Mouse (Mus musculus) kidney, embryonic 15.5 days (tissue): Measurements from ENCODE around the gene Rras2. TPM values are rescaled to one million over a fixed set of nuclear protein-coding genes. Genes with fewer than 3 reads are reported as not detected.

Experiments
- ATAC-seq: fragments of 200-750 bp; cut with Nextera tagmentation; replicated peaks from 2 replicates; pipeline ENCODE4 v1.8.0; 2017; ENCODE audit warnings: moderate TSS enrichment; ENCODE audit not compliant: low FRiP score
- H3K27ac ChIP-seq: fragments of 300-500 bp; sonication (generic); 2 replicates; pipeline ENCODE4 v1.5.1; 2015; ENCODE audit warnings: mild to moderate bottlenecking, inconsistent platforms
- H3K27me3 ChIP-seq: fragments of 300-500 bp; sonication (generic); 2 replicates; pipeline ENCODE4 v1.6.1; 2015; ENCODE audit warnings: inconsistent platforms
- H3K36me3 ChIP-seq: fragments of 300-500 bp; sonication (generic); 2 replicates; pipeline ENCODE4 v1.6.1; 2015; ENCODE audit warnings: inconsistent platforms
- H3K4me1 ChIP-seq: fragments of 300-500 bp; sonication (generic); 2 replicates; pipeline ENCODE4 v1.6.1; 2015; ENCODE audit warnings: inconsistent platforms
- H3K4me2 ChIP-seq: fragments of 300-500 bp; sonication (generic); 2 replicates; pipeline ENCODE4 v1.6.1; 2015; ENCODE audit warnings: moderate library complexity, mild to moderate bottlenecking, inconsistent platforms
- H3K4me3 ChIP-seq: fragments of 300-500 bp; sonication (generic); replicated peaks from 2 replicates; pipeline ENCODE4 v1.5.1; 2015; ENCODE audit warnings: mild to moderate bottlenecking, inconsistent platforms
- H3K9ac ChIP-seq: fragments of 300-500 bp; sonication (generic); 2 replicates; pipeline ENCODE4 v1.6.1; 2015; ENCODE audit warnings: mild to moderate bottlenecking, inconsistent platforms
- H3K9me3 ChIP-seq: fragments of 300-500 bp; sonication (generic); replicated peaks from 2 replicates; pipeline ENCODE4 v1.6.1; 2016; ENCODE audit warnings: inconsistent platforms
- WGBS: fragments of 180-500 bp; shearing (Covaris S2); methylation state at CpG from one replicate; pipeline ENCODE4 v1.1.7; 2015; ENCODE audit warnings: mixed read lengths; 5-methylcytosine and 5-hydroxymethylcytosine counted together
- polyA plus RNA-seq: library from polyadenylated mRNA; unstranded; fragments of >200 nt; fragmentation: Nextera tagmentation; extraction: Ambion mirVana; gene quantifications from 2 replicates; pipeline ENCODE4 v1.2.1, GENCODE M21; 2015

Gene Rras2
- polyA plus RNA-seq, 1 experiment from 2014 or later, result 36.0 TPM

- Histone ChIP-seq H3K36me3 (no peaks in the 10 kb centered on the region), H3K27me3 (no peaks in the 10 kb centered on the region), H3K4me2 (no peak overlapping the region), H3K9me3 (no peaks in the 10 kb centered on the region), H3K4me3 (no peak overlapping the region), H3K4me1 (peaks cover 46% of the 10 kb centered on the region), H3K27ac (no peak overlapping the region), H3K9ac (no peak overlapping the region)
- WGBS, result 62% methylated on average over 3 of the region's 3 CpGs
- no peak for ATAC-seq
Observed at GRCm38 (mm10) chr7:114083760-114084159, 33.8 kb downstream of the Rras2 start.

- Histone ChIP-seq H3K4me3 (no peak overlapping the region), H3K9ac (no peak overlapping the region), H3K4me1 (peaks cover 40% of the 10 kb centered on the region), H3K27me3 (no peaks in the 10 kb centered on the region), H3K36me3 (no peaks in the 10 kb centered on the region), H3K9me3 (no peaks in the 10 kb centered on the region), H3K4me2 (no peak overlapping the region), H3K27ac (no peak overlapping the region)
- no peak; the same call in 1 of the 2 replicates for ATAC-seq
- 78% methylated on average over 2 of the region's 2 CpGs for WGBS
Observed at GRCm38 (mm10) chr7:114083088-114083487, 34.5 kb downstream of the Rras2 start.

- Histone ChIP-seq H3K27me3 (no peaks in the 10 kb centered on the region), H3K9ac (no peak overlapping the region), H3K4me2 (no peak overlapping the region), H3K27ac (no peak overlapping the region), H3K9me3 (no peaks in the 10 kb centered on the region), H3K4me1 (peaks cover 27% of the 10 kb centered on the region), H3K4me3 (no peak overlapping the region), H3K36me3 (no peaks in the 10 kb centered on the region)
- no peak for ATAC-seq
- WGBS, result 72% methylated on average over 21 of the region's 21 CpGs
Observed at GRCm38 (mm10) chr7:114081633-114082420, 35.8 kb downstream of the Rras2 start.

- H3K9me3 ChIP-seq, result no peaks in the 10 kb centered on the region
- H3K4me1 ChIP-seq, result peaks cover 13% of the 10 kb centered on the region
- no peak overlapping the region for H3K27ac ChIP-seq
- no peak overlapping the region for H3K9ac ChIP-seq
- H3K4me3 ChIP-seq, result no peak overlapping the region
- no peaks in the 10 kb centered on the region for H3K27me3 ChIP-seq
- 92% methylated on average over 5 of the region's 5 CpGs for WGBS
- no peak for ATAC-seq
- H3K4me2 ChIP-seq, result no peak overlapping the region
- H3K36me3 ChIP-seq, result no peaks in the 10 kb centered on the region
Observed at GRCm38 (mm10) chr7:114080250-114080649, 37.3 kb downstream of the Rras2 start.

- Histone ChIP-seq H3K9ac (no peak overlapping the region), H3K4me1 (peaks cover 9% of the 10 kb centered on the region; the same call in 1 of the 2 replicates), H3K27me3 (no peaks in the 10 kb centered on the region), H3K27ac (no peak overlapping the region), H3K36me3 (no peaks in the 10 kb centered on the region), H3K9me3 (no peaks in the 10 kb centered on the region), H3K4me3 (no peak overlapping the region), H3K4me2 (no peak overlapping the region)
- ATAC-seq, result no peak
- WGBS, result 88% methylated on average over 4 of the region's 4 CpGs
Observed at GRCm38 (mm10) chr7:114079343-114079742, 38.2 kb downstream of the Rras2 start.

GRCm38 (mm10) chr7:114074595-114074994 is 43.0 kb downstream of the Rras2 start:
- H3K27ac ChIP-seq, result no peak overlapping the region
- 92% methylated on average over 2 of the region's 2 CpGs for WGBS
- H3K9me3 ChIP-seq, result no peaks in the 10 kb centered on the region
- peaks cover 26% of the 10 kb centered on the region for H3K4me1 ChIP-seq
- H3K9ac ChIP-seq, result no peak overlapping the region
- no peak for ATAC-seq
- no peaks in the 10 kb centered on the region for H3K36me3 ChIP-seq
- no peak overlapping the region for H3K4me2 ChIP-seq
- no peak overlapping the region for H3K4me3 ChIP-seq
- H3K27me3 ChIP-seq, result no peaks in the 10 kb centered on the region

- 44% methylated on average over 7 of the region's 7 CpGs for WGBS
- ATAC-seq, result no peak
- Histone ChIP-seq H3K4me3 (no peak overlapping the region), H3K4me1 (peaks cover 27% of the 10 kb centered on the region), H3K4me2 (no peak overlapping the region), H3K27ac (no peak overlapping the region), H3K27me3 (no peaks in the 10 kb centered on the region), H3K9me3 (no peaks in the 10 kb centered on the region), H3K36me3 (no peaks in the 10 kb centered on the region), H3K9ac (no peak overlapping the region)
Observed at GRCm38 (mm10) chr7:114074133-114074532, 43.4 kb downstream of the Rras2 start.

- no peak overlapping the region for H3K4me3 ChIP-seq
- no peaks in the 10 kb centered on the region for H3K27me3 ChIP-seq
- WGBS, result 6% methylated on average over 13 of the region's 13 CpGs
- peak overlapping the region; percentile 36 for H3K4me2 ChIP-seq
- peak overlapping the region; percentile 83 for H3K27ac ChIP-seq
- H3K9me3 ChIP-seq, result no peaks in the 10 kb centered on the region
- no peak overlapping the region for H3K9ac ChIP-seq
- peaks cover 36% of the 10 kb centered on the region for H3K4me1 ChIP-seq
- no peaks in the 10 kb centered on the region for H3K36me3 ChIP-seq
- ATAC-seq, result peak; percentile 83
Observed at GRCm38 (mm10) chr7:114071851-114072616, 45.5 kb downstream of the Rras2 start.

- Histone ChIP-seq H3K4me1 (peaks cover 42% of the 10 kb centered on the region), H3K36me3 (no peaks in the 10 kb centered on the region), H3K27ac (peak overlapping the region; percentile 83), H3K9ac (no peak overlapping the region), H3K4me2 (peak overlapping the region; percentile 36; the same call in 1 of the 2 replicates), H3K4me3 (no peak overlapping the region), H3K27me3 (no peaks in the 10 kb centered on the region), H3K9me3 (no peaks in the 10 kb centered on the region)
- ATAC-seq, result no peak
- WGBS, result 64% methylated on average over 5 of the region's 5 CpGs
Observed at GRCm38 (mm10) chr7:114071395-114071794, 46.2 kb downstream of the Rras2 start.

- no peak for ATAC-seq
- Histone ChIP-seq H3K4me2 (no peak overlapping the region), H3K27me3 (no peaks in the 10 kb centered on the region), H3K4me3 (no peak overlapping the region), H3K9me3 (no peaks in the 10 kb centered on the region), H3K4me1 (peaks cover 52% of the 10 kb centered on the region), H3K9ac (no peak overlapping the region), H3K36me3 (no peaks in the 10 kb centered on the region), H3K27ac (no peak overlapping the region)
- WGBS, result 54% methylated on average over 3 of the region's 3 CpGs
Observed at GRCm38 (mm10) chr7:114070458-114070840, 47.1 kb downstream of the Rras2 start.

GRCm38 (mm10) chr7:114069726-114070457 is 47.7 kb downstream of the Rras2 start:
- Histone ChIP-seq H3K36me3 (no peaks in the 10 kb centered on the region), H3K4me1 (peaks cover 57% of the 10 kb centered on the region), H3K4me3 (no peak overlapping the region), H3K9me3 (no peaks in the 10 kb centered on the region), H3K4me2 (no peak overlapping the region), H3K27me3 (no peaks in the 10 kb centered on the region), H3K27ac (no peak overlapping the region), H3K9ac (no peak overlapping the region)
- WGBS, result 75% methylated on average over 11 of the region's 11 CpGs
- ATAC-seq, result no peak
